Mouse (Mus musculus) C2C12 (cell line): ENCODE data around the gene Sntg2. TPM values are rescaled to one million over a fixed set of nuclear protein-coding genes. Genes with fewer than 3 reads are reported as not detected.

Source experiments
- H3K27me3 ChIP-seq: one replicate; pipeline ENCODE4 v1.6.1; 2011; ENCODE audit not compliant: control insufficient read depth, insufficient read depth, insufficient read length
- H3K36me3 ChIP-seq: one replicate; pipeline ENCODE4 v1.6.1; 2011; ENCODE audit not compliant: control insufficient read depth, insufficient read depth
- H3K4me3 ChIP-seq: one replicate; pipeline ENCODE4 v1.5.1; 2011; ENCODE audit warnings: mild to moderate bottlenecking, control low read depth; ENCODE audit not compliant: poor library complexity, insufficient read depth, severe bottlenecking
- H3K79me2 ChIP-seq: one replicate; pipeline ENCODE4 v1.6.1; 2011; ENCODE audit not compliant: control insufficient read depth, insufficient read depth
- H3K79me3 ChIP-seq: one replicate; pipeline ENCODE4 v1.6.1; 2011; ENCODE audit warnings: low read depth, control low read depth
- H3ac ChIP-seq: one replicate; pipeline ENCODE3; 2011; ENCODE audit warnings: low read depth; ENCODE audit not compliant: control insufficient read depth, insufficient read length
- CEBPB ChIP-seq: IDR thresholded peaks from one replicate; pipeline ENCODE4 v1.6.1; 2011; ENCODE audit warnings: low read depth, mild to moderate bottlenecking, control low read depth, moderate library complexity
- CTCF ChIP-seq: IDR thresholded peaks from one replicate; pipeline ENCODE4 v1.5.1; 2011; ENCODE audit not compliant: control insufficient read depth, insufficient read depth, insufficient read length
- FOSL1 ChIP-seq: IDR thresholded peaks from one replicate; pipeline ENCODE4 v1.8.0; 2011; ENCODE audit warnings: mild to moderate bottlenecking, low read length; ENCODE audit not compliant: poor library complexity, insufficient read depth, severe bottlenecking
- MAX ChIP-seq: IDR thresholded peaks from one replicate; pipeline ENCODE4 v1.6.1; 2011; ENCODE audit warnings: mild to moderate bottlenecking, control low read depth
- MYOD1 ChIP-seq: IDR thresholded peaks from one replicate; pipeline ENCODE4 v1.6.1; 2011; ENCODE audit warnings: low read depth; ENCODE audit not compliant: control insufficient read depth, insufficient read length
- MYOG ChIP-seq: IDR thresholded peaks from one replicate; pipeline ENCODE4 v1.6.1; 2011; ENCODE audit not compliant: control insufficient read depth, insufficient read length; ENCODE audit errors: extremely low read depth
- USF1 ChIP-seq: IDR thresholded peaks from one replicate; pipeline ENCODE4 v1.6.1; 2011; ENCODE audit warnings: low read depth, mild to moderate bottlenecking, control low read depth, moderate library complexity
- polyA plus RNA-seq: library from polyadenylated mRNA; unstranded; fragments of >200 nt; fragmentation: generic; extraction: Trizol; gene quantifications from one replicate; pipeline ENCODE4 v1.2.1, GENCODE M21; 2012; ENCODE audit warnings: missing spikeins

Sntg2 gene
- polyA plus RNA-seq, 1 experiment: not detected

- Histone ChIP-seq H3K79me2 (no peaks in the 10 kb centered on the region), H3K27me3 (no peaks in the 10 kb centered on the region), H3K4me3 (no peak overlapping the region), H3ac (no peak overlapping the region), H3K36me3 (no peaks in the 10 kb centered on the region), H3K79me3 (no peaks in the 10 kb centered on the region)
- TF ChIP-seq MYOG: no peak
- TF ChIP-seq MAX: no peak
- TF ChIP-seq MYOD1: no peak
- no peak for TF ChIP-seq USF1
- no peak for TF ChIP-seq CEBPB
- TF ChIP-seq FOSL1: no peak
- TF ChIP-seq CTCF: no peak
These were observed 132.3 kb downstream of the Sntg2 start for GRCm38 (mm10) chr12:30240891-30241290.

GRCm38 (mm10) chr12:30234940-30235339 is 138.2 kb downstream of the Sntg2 start:
- no peak overlapping the region for H3ac ChIP-seq
- no peak overlapping the region for H3K4me3 ChIP-seq
- no peaks in the 10 kb centered on the region for H3K36me3 ChIP-seq
- H3K79me2 ChIP-seq: no peaks in the 10 kb centered on the region
- no peaks in the 10 kb centered on the region for H3K27me3 ChIP-seq
- TF ChIP-seq MAX (no peak), MYOG (no peak), FOSL1 (no peak), CEBPB (no peak), MYOD1 (no peak)
- no peaks in the 10 kb centered on the region for H3K79me3 ChIP-seq

GRCm38 (mm10) chr12:30228004-30228403 is 145.2 kb downstream of the Sntg2 start:
- no peak overlapping the region for H3ac ChIP-seq
- no peaks in the 10 kb centered on the region for H3K79me2 ChIP-seq
- H3K4me3 ChIP-seq: no peak overlapping the region
- H3K27me3 ChIP-seq: no peaks in the 10 kb centered on the region
- H3K36me3 ChIP-seq: no peaks in the 10 kb centered on the region
- H3K79me3 ChIP-seq: no peaks in the 10 kb centered on the region
- TF ChIP-seq MAX (no peak), MYOG (no peak), CEBPB (no peak), FOSL1 (no peak), MYOD1 (no peak), CTCF (no peak), USF1 (no peak)

- TF ChIP-seq MAX: no peak
- no peak for TF ChIP-seq MYOD1
- TF ChIP-seq CTCF: no peak
- TF ChIP-seq MYOG: no peak
- H3K27me3 ChIP-seq: no peaks in the 10 kb centered on the region
These were observed 146.9 kb downstream of the Sntg2 start for GRCm38 (mm10) chr12:30226247-30226646.

GRCm38 (mm10) chr12:30216762-30217441 is 156.3 kb downstream of the Sntg2 start:
- TF ChIP-seq MAX (no peak), USF1 (no peak), CTCF (no peak), FOSL1 (no peak), CEBPB (no peak), MYOG (no peak), MYOD1 (no peak)
- H3K4me3 ChIP-seq: no peak overlapping the region
- H3K27me3 ChIP-seq: no peaks in the 10 kb centered on the region
- H3K36me3 ChIP-seq: no peaks in the 10 kb centered on the region
- no peaks in the 10 kb centered on the region for H3K79me2 ChIP-seq
- H3ac ChIP-seq: no peak overlapping the region
- H3K79me3 ChIP-seq: no peaks in the 10 kb centered on the region

More at GRCm38 (mm10) chr12:30226247-30226646, 146.9 kb downstream of the Sntg2 start:
- H3ac ChIP-seq: no peak overlapping the region
- H3K36me3 ChIP-seq: no peaks in the 10 kb centered on the region
- no peaks in the 10 kb centered on the region for H3K79me3 ChIP-seq
- H3K79me2 ChIP-seq: no peaks in the 10 kb centered on the region
- H3K4me3 ChIP-seq: no peak overlapping the region

- H3K79me3 ChIP-seq: no peaks in the 10 kb centered on the region
- H3K27me3 ChIP-seq: no peaks in the 10 kb centered on the region
- H3K4me3 ChIP-seq: no peak overlapping the region
- no peak overlapping the region for H3ac ChIP-seq
- H3K36me3 ChIP-seq: no peaks in the 10 kb centered on the region
- TF ChIP-seq CTCF: no peak
- TF ChIP-seq MAX: no peak
- no peak for TF ChIP-seq USF1
- no peak for TF ChIP-seq MYOG
- no peak for TF ChIP-seq CEBPB
- H3K79me2 ChIP-seq: no peaks in the 10 kb centered on the region
These were observed 158.4 kb downstream of the Sntg2 start for GRCm38 (mm10) chr12:30214761-30215160.
